Comparison of ENCODE assay signal across 8 mouse cellular contexts in the genomic region with DNA sequence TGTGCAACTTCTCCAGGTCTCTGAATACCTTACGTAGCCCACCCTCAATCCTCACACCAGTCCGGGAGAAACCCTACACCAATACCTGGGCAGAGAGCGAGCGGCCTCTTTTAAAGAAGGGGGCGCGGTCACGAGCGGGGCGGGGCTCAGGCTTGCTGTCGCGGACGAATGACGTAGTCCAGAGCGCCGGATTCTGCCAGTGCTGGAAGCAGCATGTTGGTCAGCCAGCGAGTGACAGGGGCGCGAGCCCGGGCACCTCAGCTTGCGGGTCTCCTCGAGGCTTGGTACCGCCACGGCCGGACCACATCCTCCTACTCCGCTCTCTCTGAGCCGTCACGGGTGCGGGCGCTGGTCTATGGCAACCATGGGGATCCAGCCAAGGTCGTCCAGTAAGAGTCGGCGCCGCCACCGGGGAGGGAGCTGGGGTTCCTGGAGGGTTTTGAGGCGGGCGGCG. TPM values are rescaled to one million over a fixed set of nuclear protein-coding genes. Genes with fewer than 3 reads are reported as not detected.
DNase-seq lines count a peak whose midpoint lies in the region; ATAC-seq and TF ChIP-seq lines count a peak whose summit lies in the region.

Mecr (plus strand) TSS at position 181 of the 454 bp plus-strand sequence.

- no peak within 1 kb of the TSS; the same call in 1 of the 2 replicates for H3K27ac ChIP-seq in embryonic facial prominence, embryonic 14.5 days (replicated peaks; ENCODE audit: low read depth, low read length)
- no peak within 1 kb of the TSS for H3K27ac ChIP-seq in limb, embryonic 14.5 days (replicated peaks; ENCODE audit: low read depth, low read length)
- H3K27ac ChIP-seq in midbrain, postnatal 0 days (ENCODE audit: low read depth, low read length) = 0 out of 2 replicates have a peak within 1 kb of the TSS, but pooled peaks have one; percentile 26

- no peaks in the 10 kb centered on the region for H3K9me3 ChIP-seq in embryonic facial prominence, embryonic 14.5 days (ENCODE audit: control insufficient read depth, low read length)
- H3K9me3 ChIP-seq in limb, embryonic 14.5 days (ENCODE audit: control insufficient read depth, low read length) = no peaks in the 10 kb centered on the region
- H3K9me3 ChIP-seq in midbrain, postnatal 0 days (ENCODE audit: low read length) = no peaks in the 10 kb centered on the region

- 0% methylated on average over 36 of the region's 37 CpGs for WGBS in embryonic facial prominence, embryonic 14.5 days
- 4% methylated on average over 32 of the region's 37 CpGs for WGBS in limb, embryonic 14.5 days
- 0% methylated on average over 35 of the region's 37 CpGs for WGBS in midbrain, postnatal 0 days

- no peaks in the 10 kb centered on the region for H3K27me3 ChIP-seq in embryonic facial prominence, embryonic 14.5 days (replicated peaks; ENCODE audit: control insufficient read depth, insufficient read depth, low read length)
- H3K27me3 ChIP-seq in limb, embryonic 14.5 days (ENCODE audit: control insufficient read depth, insufficient read depth, low read length) = no peaks in the 10 kb centered on the region
- H3K27me3 ChIP-seq in midbrain, postnatal 0 days (ENCODE audit: insufficient read depth, low read length) = peaks cover 14% of the 10 kb centered on the region; the same call in 1 of the 2 replicates

- peaks cover 5% of the 10 kb centered on the region; the same call in 1 of the 2 replicates for H3K4me1 ChIP-seq in embryonic facial prominence, embryonic 14.5 days (ENCODE audit: control insufficient read depth, insufficient read depth, low read length)
- peaks cover 5% of the 10 kb centered on the region for H3K4me1 ChIP-seq in limb, embryonic 14.5 days (ENCODE audit: control insufficient read depth, insufficient read depth, low read length)
- no peaks in the 10 kb centered on the region for H3K4me1 ChIP-seq in midbrain, postnatal 0 days (ENCODE audit: insufficient read depth, low read length)

- TF ChIP-seq POLR2A in limb, embryonic 14.5 days (IDR thresholded peaks at IDR 0.05; ENCODE audit: borderline replicate concordance, extremely low read depth, insufficient read depth, insufficient read length) = 0 out of 2 replicates have a peak, but pooled peaks have one; percentile 70

- peak; percentile 89 for DNase-seq in 3T3-L1 (ENCODE audit: low read depth, low spot score)
- DNase-seq in adrenal gland, postnatal 4 days (ENCODE audit: low spot score in 2 of 2) = peak; percentile 89 to 92
- peak; percentile 95 for DNase-seq in embryonic facial prominence, embryonic 14.5 days (ENCODE audit: low spot score)
- peak; percentile 92 for DNase-seq in heart, adult 8-10 months (ENCODE audit: low spot score)
- DNase-seq in kidney, adult 9 months = peak; percentile 96
- DNase-seq in limb, embryonic 14.5 days (ENCODE audit: low spot score) = peak; percentile 92
- peak; percentile 95 for DNase-seq in midbrain, postnatal 0 days (ENCODE audit: low spot score)
- peak; percentile 81 to 94 for DNase-seq in spleen, postnatal 14 days (ENCODE audit: low spot score in 2 of 2)

- no peaks in the 10 kb centered on the region for H3K36me3 ChIP-seq in embryonic facial prominence, embryonic 14.5 days (ENCODE audit: control insufficient read depth, insufficient read depth, low read length)
- H3K36me3 ChIP-seq in limb, embryonic 14.5 days (ENCODE audit: control insufficient read depth, insufficient read depth, low read length) = 0 out of 2 replicates have a peak, but pooled peaks cover 2% of the 10 kb centered on the region
- no peaks in the 10 kb centered on the region for H3K36me3 ChIP-seq in midbrain, postnatal 0 days (ENCODE audit: insufficient read depth, low read length)

- TF ChIP-seq CTCF in midbrain, postnatal 0 days (IDR thresholded peaks at IDR 0.05) = no peak

- ATAC-seq in embryonic facial prominence, embryonic 14.5 days (ENCODE audit: low read depth) = peak; percentile 86
- ATAC-seq in limb, embryonic 14.5 days (ENCODE audit: low FRiP score, low read depth) = peak; percentile 88
- ATAC-seq in midbrain, postnatal 0 days (ENCODE audit: low FRiP score) = peak; percentile 80

- peak within 1 kb of the TSS; percentile 72 for H3K4me3 ChIP-seq in embryonic facial prominence, embryonic 14.5 days (ENCODE audit: low read depth, low read length)
- peak within 1 kb of the TSS; percentile 84 for H3K4me3 ChIP-seq in limb, embryonic 14.5 days (replicated peaks; ENCODE audit: low read length)
- peak within 1 kb of the TSS; percentile 91 for H3K4me3 ChIP-seq in midbrain, postnatal 0 days (ENCODE audit: low read depth, low read length)

- peak within 1 kb of the TSS; percentile 77 for H3K9ac ChIP-seq in embryonic facial prominence, embryonic 14.5 days (ENCODE audit: low read depth, low read length)
- peak within 1 kb of the TSS; percentile 72 for H3K9ac ChIP-seq in limb, embryonic 14.5 days (ENCODE audit: low read depth, low read length, severe bottlenecking)
- peak within 1 kb of the TSS; percentile 79 for H3K9ac ChIP-seq in midbrain, postnatal 0 days (replicated peaks; ENCODE audit: low read length, poor library complexity, severe bottlenecking)

- peak within 1 kb of the TSS; percentile 85 for H3K4me2 ChIP-seq in embryonic facial prominence, embryonic 14.5 days (ENCODE audit: low read depth, low read length)
- peak within 1 kb of the TSS; percentile 81 for H3K4me2 ChIP-seq in limb, embryonic 14.5 days (replicated peaks; ENCODE audit: low read depth, low read length, severe bottlenecking)
- H3K4me2 ChIP-seq in midbrain, postnatal 0 days (ENCODE audit: low read depth, low read length, poor library complexity, severe bottlenecking) = peak within 1 kb of the TSS; percentile 86

RNA-seq across cellular contexts. Expression of gene Mecr, which starts in this region (rescaled TPM):
- 10 to 100 TPM; 60.8 to 73.6 TPM for total RNA-seq in adrenal gland, postnatal 4 days (2021)
- 34.3 and 35.4 TPM in 2 replicates for polyA plus RNA-seq in embryonic facial prominence, embryonic 14.5 days (2014; fragmentation: Nextera tagmentation; extraction: Ambion mirVana)
- total RNA-seq in heart, adult 8-10 months (2022) = 10 to 100 TPM; 24.4 to 27.9 (median 25.5) TPM
- polyA plus RNA-seq in limb, embryonic 14.5 days (2012; rRNA removed) = 36.6 and 41.6 TPM in 2 replicates
- 38.2 and 39.4 TPM in 2 replicates for polyA plus RNA-seq in limb, embryonic 14.5 days (2014; fragmentation: Nextera tagmentation; extraction: Ambion mirVana)
- total RNA-seq in midbrain, postnatal 0 days (2014; rRNA removed) = 24.5 and 28.7 TPM in 2 replicates
- 30.4 and 31.7 TPM in 2 replicates for polyA plus RNA-seq in midbrain, postnatal 0 days (2015; fragmentation: Nextera tagmentation; extraction: Ambion mirVana)
